Mouse (Mus musculus) natural killer cell, adult 2 months (primary cell): ENCODE data around the gene Thap11.

Source experiments
- DNase-seq, 2 experiments: peaks; one replicate each; pipeline ENCODE4 v3.0.0; 2022; ENCODE audit warnings: low spot score in 2 of 2

The Thap11 gene

DNA sequence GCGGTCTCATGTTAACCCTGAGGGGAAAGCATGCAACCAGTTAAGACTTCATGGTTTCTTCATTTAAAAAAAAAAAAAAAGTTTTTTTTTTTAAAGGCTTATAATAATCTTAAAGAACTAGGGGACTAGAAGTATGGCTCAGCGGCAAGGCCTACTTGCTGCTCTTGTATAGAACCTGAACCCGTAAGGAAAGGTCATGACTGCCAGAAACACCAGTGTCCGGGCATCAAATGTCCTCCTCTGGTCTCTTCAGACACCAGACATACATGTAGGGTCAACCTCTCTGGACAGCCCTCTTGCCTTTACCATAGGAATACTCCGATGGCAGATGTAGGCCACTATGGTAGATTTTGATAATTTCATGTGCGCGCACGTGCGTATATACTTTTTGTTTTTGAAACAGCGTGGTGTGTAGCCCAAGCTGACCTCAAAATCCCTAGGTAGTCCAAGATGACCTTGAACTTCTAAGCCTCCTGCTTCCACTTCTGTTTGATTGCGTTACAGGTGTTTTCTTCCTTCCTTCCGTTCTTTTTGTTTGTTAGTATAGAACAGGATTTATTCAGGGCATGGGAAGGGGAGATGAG lies 2.7 kb upstream of the Thap11 start:
- DNase-seq = no peak

DNA sequence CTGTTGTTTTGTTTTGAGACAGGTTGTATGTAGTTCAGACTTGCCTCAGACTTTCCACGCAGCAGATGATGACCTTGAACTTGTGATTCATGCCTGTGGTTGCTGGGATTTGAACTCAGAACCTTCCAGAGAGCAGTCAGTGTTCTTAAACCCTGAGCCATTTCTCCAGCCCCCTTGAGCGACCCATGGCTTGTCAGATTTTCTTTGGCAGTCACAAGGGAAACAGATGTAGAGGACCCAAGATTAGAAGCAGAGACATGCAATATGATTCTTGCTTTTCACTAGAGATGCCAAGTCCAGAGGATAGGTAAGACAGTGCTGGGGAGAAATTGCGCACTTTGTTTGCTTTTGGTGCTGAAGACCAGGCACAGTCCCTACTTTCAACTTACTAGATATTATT lies 1.8 kb upstream of the Thap11 start, which contains the start of gene Cenpt:
Cenpt (minus strand) TSS at position 101 of the 400 bp plus-strand sequence.
- DNase-seq = no peak

DNA sequence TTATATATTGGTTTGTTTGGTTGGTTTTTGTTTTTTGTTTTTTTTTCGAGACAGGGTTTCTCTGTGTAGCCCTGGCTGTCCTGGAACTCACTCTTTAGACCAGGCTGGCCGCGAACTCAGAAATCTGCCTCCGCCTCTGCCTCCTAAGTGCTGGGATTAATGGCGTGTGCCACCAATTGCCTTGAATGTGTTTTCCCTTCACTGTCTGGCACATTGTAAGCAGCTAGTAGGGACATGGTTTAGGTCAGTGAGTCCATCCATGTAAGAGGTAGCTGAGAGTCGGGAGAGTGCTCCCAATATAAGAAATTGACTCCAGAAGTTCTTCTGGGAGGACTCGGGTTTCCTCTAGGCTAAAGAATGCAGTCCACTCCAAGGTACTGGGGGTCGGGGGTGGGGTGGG lies 629 bp upstream of the Thap11 start:
- no peak for DNase-seq

DNA sequence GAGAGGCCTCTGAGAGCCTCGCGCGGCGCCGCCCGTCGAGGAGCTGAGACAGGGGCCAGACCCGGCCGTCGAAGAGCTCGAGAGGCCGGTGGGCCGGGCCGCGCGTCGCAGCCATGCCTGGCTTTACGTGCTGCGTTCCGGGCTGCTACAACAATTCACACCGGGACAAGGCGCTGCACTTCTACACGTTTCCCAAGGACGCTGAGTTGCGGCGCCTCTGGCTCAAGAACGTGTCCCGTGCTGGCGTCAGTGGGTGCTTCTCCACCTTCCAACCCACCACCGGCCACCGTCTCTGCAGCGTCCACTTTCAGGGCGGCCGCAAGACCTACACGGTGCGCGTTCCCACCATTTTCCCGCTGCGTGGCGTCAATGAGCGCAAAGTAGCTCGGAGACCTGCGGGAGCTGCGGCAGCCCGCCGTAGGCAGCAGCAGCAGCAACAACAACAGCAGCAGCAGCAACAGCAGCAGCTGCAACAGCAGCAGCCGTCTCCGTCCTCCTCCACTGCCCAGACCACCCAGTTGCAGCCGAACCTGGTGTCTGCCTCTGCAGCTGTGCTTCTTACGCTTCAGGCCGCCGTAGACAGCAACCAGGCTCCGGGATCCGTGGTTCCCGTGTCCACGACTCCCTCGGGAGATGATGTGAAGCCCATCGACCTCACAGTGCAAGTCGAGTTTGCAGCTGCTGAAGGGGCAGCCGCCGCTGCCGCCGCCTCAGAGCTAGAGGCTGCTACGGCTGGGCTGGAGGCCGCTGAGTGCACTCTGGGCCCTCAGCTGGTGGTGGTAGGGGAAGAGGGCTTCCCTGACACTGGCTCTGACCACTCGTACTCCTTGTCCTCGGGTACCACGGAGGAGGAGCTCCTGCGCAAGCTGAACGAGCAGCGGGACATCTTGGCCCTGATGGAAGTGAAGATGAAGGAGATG lies 576 bp downstream of the Thap11 start:
- DNase-seq = peak; percentile 14 to 22

GRCm38 (mm10) chr8:105856168-105856835 lies 1.4 kb downstream of the Thap11 start:
- DNase-seq = no peak

DNA sequence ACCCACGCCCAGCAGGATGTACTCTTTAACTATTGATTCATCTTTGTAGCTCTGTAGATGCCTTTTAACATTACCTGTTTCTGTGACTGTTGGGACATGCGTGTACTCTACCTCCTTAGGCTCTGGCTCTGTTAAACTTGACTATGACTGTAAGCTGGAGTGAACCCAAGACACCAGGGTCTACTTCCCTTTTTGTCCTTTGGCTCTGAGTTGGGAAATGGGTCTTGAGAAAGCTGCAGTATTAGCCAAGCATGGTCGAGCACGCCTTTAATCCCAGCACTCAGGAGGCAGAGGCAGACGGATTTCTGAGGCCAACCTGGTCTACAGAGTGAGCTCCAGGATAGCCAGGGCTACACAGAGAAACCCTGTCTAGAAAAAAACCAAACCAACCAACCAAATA lies 3.6 kb downstream of the Thap11 start:
- DNase-seq = no peak

DNA sequence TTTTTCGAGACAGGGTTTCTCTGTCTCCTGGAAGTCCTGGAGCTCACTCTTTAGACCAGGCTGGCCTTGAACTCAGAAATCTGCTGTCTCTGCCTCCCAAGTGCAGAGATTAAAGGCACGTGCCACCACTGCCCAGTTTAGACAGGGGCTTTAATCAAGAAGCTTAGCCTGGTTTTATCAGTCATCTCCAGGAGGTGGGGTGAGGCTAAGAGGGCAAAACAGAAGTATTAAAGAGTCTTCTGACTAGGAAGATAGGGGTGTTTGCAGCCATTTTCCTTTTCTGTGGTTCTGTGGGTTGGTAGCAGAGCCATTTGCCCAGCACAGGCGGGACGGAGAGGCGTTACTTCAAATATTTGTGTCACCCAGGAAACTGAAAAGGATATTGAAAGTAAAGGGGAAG lies 4.4 kb downstream of the Thap11 start:
- no peak for DNase-seq

DNA sequence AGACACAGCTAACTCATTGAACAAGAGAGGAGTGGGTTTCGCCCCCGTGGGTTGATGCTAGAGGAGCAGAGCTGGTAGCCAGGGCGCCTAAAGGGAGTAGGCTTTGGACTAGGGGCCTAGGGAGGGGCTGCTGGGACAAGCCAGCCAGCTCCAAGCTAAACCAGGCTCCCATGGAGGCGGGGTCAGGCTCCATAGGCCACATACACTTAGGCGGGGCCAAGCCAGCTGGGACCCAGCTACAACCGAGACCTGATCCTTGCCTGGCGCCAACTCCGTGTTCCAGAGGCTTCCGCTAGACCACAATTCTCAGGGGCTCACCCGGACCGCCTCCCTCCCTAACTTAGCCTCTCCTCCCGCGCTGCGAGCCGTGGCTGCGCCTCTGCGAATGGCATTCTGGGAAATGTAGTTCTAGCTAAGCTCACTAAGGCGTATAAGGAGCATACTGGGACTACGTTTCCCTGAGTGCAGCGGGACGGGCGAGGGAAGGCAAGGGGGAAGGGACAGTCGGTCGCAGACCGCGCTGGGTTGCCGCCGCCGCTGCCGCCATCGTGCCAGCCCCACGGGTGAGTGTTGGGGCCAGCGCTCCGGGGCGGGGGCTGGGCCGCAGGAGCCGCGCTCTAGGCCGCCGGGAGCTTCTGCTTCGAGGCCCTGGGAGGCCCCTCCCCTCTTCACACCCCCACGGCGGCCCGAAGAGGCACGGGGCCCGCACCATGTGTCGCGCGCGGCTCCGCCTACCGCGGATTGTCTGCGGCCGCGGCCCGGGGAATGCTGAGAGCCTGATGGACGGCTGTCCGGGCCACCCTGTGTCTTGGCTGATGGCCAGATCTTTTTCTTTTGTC lies 5.4 kb downstream of the Thap11 start, which contains the start of gene Nutf2:
Nutf2 (plus strand) TSS at position 438 of the 839 bp plus-strand sequence.
- peak; percentile 86 to 89 for DNase-seq

- DNase-seq = no peak
These were observed 7.0 kb downstream of the Thap11 start for GRCm38 (mm10) chr8:105861951-105862350.

DNA sequence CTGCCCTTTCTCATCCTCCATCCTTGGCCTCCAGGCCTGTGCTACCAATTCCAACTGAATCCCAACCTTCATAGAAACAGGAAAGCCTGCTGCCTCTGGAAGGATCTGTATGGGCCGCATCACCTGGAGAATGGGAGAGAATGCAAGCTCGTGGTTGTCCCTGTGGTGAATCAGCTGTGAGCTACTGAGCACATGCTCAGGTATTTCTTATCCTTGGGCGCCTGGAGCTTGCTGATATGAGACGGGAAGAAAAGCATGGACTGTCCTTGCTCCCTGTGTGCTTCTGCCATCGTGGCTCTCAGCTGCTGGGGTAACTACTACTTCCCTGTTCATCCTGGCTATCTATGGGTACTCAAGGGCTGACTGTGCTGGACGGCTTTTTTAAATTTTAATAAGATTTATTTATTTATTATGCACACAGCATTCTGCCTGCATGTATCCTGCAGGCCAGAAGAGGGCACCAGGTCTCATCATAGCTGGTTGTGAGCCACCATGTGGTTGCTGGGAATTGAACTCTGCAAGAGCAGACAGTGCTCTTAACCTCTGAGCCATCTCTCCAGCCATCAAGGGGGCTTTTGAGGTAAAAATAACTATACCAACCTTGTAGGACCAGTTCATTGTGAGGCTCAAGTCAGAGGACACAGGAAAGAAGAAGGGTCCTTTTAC lies 11.6 kb downstream of the Thap11 start:
- no peak for DNase-seq

- DNase-seq = no peak
These were observed 19.4 kb downstream of the Thap11 start for GRCm38 (mm10) chr8:105874301-105874700.

DNA sequence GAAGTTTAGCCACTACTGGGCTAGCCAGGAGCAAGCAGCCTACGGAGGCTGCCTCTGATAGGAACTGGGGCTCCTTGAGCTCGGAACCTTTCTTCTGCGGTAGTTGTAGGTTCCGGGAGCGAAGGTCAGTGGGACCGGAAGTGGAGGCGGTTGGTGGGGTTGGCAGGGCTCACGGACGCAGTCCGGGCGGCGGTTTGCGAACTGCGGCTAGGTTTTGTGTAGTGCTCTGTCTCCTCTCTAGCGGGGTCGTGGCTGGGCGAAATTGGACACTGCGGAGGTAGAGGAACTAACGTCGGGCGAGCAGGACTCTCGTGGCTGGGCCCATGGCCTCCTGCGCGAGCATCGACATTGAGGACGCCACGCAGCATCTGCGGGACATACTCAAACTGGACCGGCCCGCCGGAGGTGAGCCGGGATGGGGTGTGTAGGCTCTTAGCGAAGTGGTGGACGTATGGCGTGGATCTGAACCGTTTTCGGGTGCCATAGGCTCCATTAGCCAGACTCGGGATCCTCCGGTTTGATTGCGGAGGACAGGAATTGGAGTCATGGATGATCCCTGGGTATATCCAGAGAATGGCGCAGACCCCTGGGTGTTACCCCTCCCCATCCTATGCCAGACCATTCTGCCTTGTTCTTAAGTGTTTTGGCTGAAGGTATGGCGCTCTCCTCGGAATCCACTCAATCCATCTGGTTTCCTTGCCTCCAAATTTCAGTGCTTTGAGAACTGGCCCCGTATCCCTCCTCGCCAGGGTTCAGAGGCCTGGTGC lies 26.0 kb downstream of the Thap11 start, which contains the start of gene Edc4:
Edc4 (plus strand) TSS at position 128 of the 767 bp plus-strand sequence.
- peak; percentile 83 to 87 for DNase-seq

- DNase-seq = no peak
These were observed 35.0 kb downstream of the Thap11 start for GRCm38 (mm10) chr8:105889756-105890465.

DNA sequence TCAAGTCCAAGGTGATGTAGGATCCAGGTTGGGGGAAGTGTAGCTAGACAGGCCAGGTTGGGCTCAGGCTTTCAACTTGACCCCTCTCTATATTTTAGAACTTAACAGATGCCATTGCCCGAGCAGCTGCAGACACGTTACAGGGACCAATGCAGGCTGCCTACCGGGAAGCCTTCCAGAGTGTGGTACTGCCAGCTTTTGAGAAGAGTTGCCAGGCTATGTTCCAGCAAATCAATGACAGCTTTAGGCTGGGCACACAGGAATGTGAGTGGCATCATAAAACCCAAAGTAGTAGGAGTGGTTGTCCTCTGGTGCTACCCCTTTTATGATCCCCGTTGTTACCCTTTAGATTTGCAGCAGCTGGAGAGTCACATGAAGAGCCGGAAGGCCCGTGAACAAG lies 35.9 kb downstream of the Thap11 start:
- no peak for DNase-seq

DNA sequence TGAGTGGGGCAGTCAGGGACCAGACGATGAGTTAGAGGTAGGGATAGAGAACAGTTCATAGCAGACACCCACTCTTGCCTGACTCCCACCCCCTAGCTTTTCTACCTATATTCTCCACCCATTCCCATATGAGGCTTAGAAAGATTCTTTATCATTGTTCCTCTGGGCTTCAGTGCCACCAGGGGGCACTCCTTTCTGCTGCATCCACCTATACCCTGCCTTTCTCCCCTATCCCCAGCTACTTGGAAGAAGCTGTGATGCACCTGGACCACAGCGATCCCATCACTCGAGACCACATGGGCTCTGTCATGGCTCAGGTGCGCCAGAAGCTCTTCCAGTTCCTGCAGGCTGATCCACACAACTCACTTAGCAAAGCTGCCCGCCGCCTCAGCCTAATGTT lies 37.5 kb downstream of the Thap11 start:
- DNase-seq = peak in 1 of 2 experiments; percentile 20

- DNase-seq = no peak
These were observed 38.4 kb downstream of the Thap11 start, which contains the start of gene Nrn1l for GRCm38 (mm10) chr8:105893339-105893738. Nrn1l (plus strand) TSS chr8:105893567.

DNA sequence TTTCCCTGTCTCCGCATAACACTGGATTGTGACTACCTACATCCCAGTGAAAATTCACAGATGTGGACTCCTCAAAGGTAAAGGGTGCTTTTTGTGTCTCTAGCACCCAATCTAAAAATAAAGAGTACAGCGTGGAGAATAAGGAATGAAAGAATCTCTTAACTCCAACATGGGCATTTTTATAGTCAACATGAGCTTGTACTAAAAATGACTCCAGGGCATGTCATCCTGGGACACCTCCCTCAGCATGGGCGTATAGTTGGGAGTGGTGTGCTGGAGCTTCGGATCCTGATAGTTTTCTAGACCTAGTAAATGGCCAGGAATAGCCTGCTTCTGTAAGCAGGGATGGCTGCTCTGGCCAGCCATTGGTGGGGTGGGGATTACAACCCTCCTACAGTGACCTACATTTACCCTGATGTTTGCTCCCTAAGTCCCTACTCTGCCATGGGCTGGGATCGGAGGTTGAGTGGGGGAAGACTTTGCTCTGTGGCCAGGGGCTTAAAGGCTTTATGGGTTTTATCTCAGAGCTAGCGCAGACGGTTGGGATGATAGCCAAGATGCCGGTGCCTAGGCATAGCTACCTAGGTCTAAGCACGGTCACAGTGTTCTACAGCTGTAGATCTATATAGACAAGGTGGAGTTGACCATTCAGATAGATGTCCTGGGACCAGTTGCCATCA lies 43.0 kb downstream of the Thap11 start:
- DNase-seq = no peak

DNA sequence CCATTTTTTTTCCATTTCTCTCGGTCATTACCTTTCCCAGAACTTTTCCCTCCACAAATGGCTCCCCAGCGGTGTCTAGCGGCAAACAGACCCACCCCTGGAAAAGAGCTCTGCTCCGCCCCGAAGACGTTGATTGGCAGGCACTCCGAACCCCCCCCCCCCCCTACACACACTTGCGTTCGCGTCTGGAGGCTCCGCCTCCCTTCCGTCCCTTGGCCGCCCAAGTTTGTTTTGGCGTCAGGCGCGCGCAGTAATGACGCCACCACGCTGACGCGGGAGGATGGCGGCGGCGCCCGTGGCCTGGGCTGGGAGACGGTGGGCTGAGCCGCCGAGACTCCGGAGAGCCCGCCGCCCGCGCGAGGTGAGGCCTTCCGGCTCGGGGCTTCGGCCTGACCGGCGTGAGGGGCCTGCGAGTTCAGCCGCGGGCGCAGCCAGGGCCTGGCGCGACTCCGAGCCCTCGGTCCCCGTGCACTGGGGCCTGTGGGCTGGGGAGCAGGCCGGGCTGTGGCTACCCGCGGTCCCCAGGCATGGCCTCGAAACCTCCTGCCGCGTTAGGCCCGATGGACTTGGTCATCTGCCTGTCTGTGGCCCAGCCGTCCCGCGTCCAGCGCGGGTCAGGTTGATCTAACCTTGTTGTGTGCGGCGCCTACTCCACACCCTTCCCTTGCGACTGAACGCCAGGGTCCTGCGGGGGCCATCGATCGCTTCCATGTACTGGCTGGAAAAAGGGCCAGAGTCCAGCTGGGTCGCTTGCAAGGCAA lies 45.4 kb downstream of the Thap11 start, which contains the start of gene Pskh1:
Pskh1 (plus strand) TSS at position 262 of the 761 bp plus-strand sequence.
- DNase-seq = peak; percentile 87 to 90
